Mouse (Mus musculus): Measurements from ENCODE around the gene Ksr2. TPM values are rescaled to one million over a fixed set of nuclear protein-coding genes. Genes with fewer than 3 reads are reported as not detected.

Ksr2 gene
- polyA plus RNA-seq, 1 experiment from 2014 or later: 0.35 TPM

DNA sequence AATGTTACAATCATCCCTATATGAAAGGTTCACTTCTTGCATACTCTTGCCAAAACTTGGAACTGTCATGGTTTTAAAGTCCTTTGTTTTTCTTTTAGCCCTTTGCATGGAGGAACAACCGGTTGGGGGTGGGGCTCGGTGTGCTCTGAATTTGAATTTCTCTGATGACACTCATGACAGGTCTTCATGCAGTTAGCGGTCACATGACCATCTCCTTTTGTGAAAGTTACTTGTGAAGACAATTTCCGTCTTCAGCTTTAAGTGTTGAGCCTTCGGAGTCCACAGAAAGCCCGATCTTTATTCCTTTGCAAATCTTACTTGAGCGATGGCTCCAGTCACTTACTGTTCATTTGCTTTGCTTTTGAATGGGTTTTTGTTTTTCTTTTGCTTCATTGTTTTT, 397.1 kb downstream of the Ksr2 start:
- no peak overlapping the region for H3K27ac ChIP-seq (replicated peaks; ENCODE audit: low read depth, low read length)
- H3K4me2 ChIP-seq (ENCODE audit: low read depth, low read length): no peak overlapping the region
- 95% methylated on average over 7 of the region's 7 CpGs for WGBS
- DNase-seq (ENCODE audit: low spot score) (no peak), ATAC-seq (replicated peaks; ENCODE audit: insufficient number of reproducible peaks, low FRiP score, low TSS enrichment, low read depth) (no peak)
- H3K4me3 ChIP-seq (ENCODE audit: low read depth, low read length): no peak overlapping the region
- no peak overlapping the region for H3K9ac ChIP-seq (replicated peaks; ENCODE audit: low read length)
- no peaks in the 10 kb centered on the region for H3K9me3 ChIP-seq (replicated peaks; ENCODE audit: control insufficient read depth, low read length)
- no peaks in the 10 kb centered on the region for H3K27me3 ChIP-seq (ENCODE audit: control insufficient read depth, insufficient read depth, low read length)
- H3K4me1 ChIP-seq (ENCODE audit: control insufficient read depth, insufficient read depth, low read length): no peaks in the 10 kb centered on the region
- H3K36me3 ChIP-seq (replicated peaks; ENCODE audit: control insufficient read depth, insufficient read depth, low read depth, low read length): no peaks in the 10 kb centered on the region

DNA sequence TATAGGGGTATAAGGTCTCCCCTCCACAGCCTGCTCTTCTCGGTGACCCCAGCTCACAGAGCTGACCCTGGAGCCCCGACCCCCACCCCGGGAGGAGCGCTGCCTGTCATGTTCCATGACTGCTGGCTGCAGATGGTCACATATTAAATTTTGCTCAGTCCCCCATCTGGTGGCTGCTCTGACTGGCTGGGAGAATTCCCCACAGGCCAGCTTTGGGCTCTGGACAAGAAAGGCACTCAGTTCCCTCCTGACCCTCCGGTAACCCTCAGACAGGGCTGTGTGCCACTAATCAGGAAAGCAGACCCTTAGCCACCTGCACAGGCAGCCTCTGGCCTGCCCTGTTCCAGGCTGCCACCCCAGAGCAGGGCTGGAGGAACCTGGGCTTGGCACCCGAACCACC, 405.0 kb downstream of the Ksr2 start:
- Histone ChIP-seq H3K9me3 (replicated peaks; ENCODE audit: control insufficient read depth, low read length) (no peaks in the 10 kb centered on the region), H3K27ac (replicated peaks; ENCODE audit: low read depth, low read length) (no peak overlapping the region), H3K36me3 (replicated peaks; ENCODE audit: control insufficient read depth, insufficient read depth, low read depth, low read length) (no peaks in the 10 kb centered on the region), H3K4me1 (ENCODE audit: control insufficient read depth, insufficient read depth, low read length) (no peaks in the 10 kb centered on the region), H3K4me3 (ENCODE audit: low read depth, low read length) (no peak overlapping the region), H3K4me2 (ENCODE audit: low read depth, low read length) (no peak overlapping the region), H3K9ac (replicated peaks; ENCODE audit: low read length) (no peak overlapping the region), H3K27me3 (ENCODE audit: control insufficient read depth, insufficient read depth, low read length) (no peaks in the 10 kb centered on the region)
- ATAC-seq (replicated peaks; ENCODE audit: insufficient number of reproducible peaks, low FRiP score, low TSS enrichment, low read depth) (no peak), DNase-seq (ENCODE audit: low spot score) (no peak)
- 63% methylated on average over 6 of the region's 6 CpGs for WGBS

DNA sequence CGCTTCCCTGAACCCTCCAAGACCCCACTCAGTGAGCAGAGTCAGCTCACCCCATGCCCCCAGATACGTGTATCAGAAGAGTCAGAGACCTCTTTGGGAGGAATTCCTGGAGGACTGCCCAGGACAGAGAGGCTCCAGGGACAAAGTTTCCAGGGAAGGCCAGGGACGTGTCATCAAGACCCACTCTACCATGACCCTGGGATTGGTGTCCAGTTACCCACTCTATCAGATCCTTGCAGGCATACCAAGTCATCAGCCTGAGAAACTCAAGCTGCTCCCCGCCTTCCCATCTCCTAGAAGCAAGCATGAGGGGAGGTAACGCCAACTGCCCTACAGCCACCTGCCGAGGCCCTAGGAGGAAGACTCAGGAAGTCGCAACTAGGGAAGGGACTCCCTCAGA, 406.6 kb downstream of the Ksr2 start:
- no peak for ATAC-seq (replicated peaks; ENCODE audit: insufficient number of reproducible peaks, low FRiP score, low TSS enrichment, low read depth)
- Histone ChIP-seq H3K9me3 (replicated peaks; ENCODE audit: control insufficient read depth, low read length) (no peaks in the 10 kb centered on the region), H3K27me3 (ENCODE audit: control insufficient read depth, insufficient read depth, low read length) (no peaks in the 10 kb centered on the region), H3K4me1 (ENCODE audit: control insufficient read depth, insufficient read depth, low read length) (no peaks in the 10 kb centered on the region), H3K4me3 (ENCODE audit: low read depth, low read length) (no peak overlapping the region), H3K4me2 (ENCODE audit: low read depth, low read length) (no peak overlapping the region), H3K36me3 (replicated peaks; ENCODE audit: control insufficient read depth, insufficient read depth, low read depth, low read length) (no peaks in the 10 kb centered on the region), H3K9ac (replicated peaks; ENCODE audit: low read length) (no peak overlapping the region), H3K27ac (replicated peaks; ENCODE audit: low read depth, low read length) (no peak overlapping the region)
- WGBS: 67% methylated on average over 7 of the region's 7 CpGs
- DNase-seq (ENCODE audit: low spot score): no peak

DNA sequence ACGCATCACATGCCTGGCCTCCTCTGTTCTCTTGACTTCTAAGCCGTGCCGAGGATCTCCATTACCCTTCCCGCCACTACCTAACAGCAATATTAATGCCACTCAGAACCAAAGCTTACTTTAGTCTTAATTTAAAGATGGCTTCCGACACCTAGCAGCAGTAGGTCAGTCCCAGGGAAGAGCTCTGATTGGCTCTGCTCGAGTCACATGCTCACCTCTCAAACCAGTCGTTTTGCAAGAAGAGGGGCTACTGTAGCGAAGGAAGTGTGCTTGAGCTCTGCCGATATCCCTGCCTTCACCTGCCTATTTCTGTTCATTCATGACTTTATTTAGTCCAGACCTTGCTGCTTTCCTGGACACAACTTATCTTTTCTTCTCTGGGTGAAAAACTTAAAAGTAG, 410.0 kb downstream of the Ksr2 start:
- no peak overlapping the region for H3K9ac ChIP-seq (replicated peaks; ENCODE audit: low read length)
- 92% methylated on average over 9 of the region's 9 CpGs for WGBS
- H3K27me3 ChIP-seq (ENCODE audit: control insufficient read depth, insufficient read depth, low read length): no peaks in the 10 kb centered on the region
- no peak for DNase-seq (ENCODE audit: low spot score)
- H3K4me2 ChIP-seq (ENCODE audit: low read depth, low read length): no peak overlapping the region
- no peaks in the 10 kb centered on the region for H3K4me1 ChIP-seq (ENCODE audit: control insufficient read depth, insufficient read depth, low read length)
- no peak for ATAC-seq (replicated peaks; ENCODE audit: insufficient number of reproducible peaks, low FRiP score, low TSS enrichment, low read depth)
- H3K36me3 ChIP-seq (replicated peaks; ENCODE audit: control insufficient read depth, insufficient read depth, low read depth, low read length): no peaks in the 10 kb centered on the region
- no peaks in the 10 kb centered on the region for H3K9me3 ChIP-seq (replicated peaks; ENCODE audit: control insufficient read depth, low read length)
- no peak overlapping the region for H3K27ac ChIP-seq (replicated peaks; ENCODE audit: low read depth, low read length)
- H3K4me3 ChIP-seq (ENCODE audit: low read depth, low read length): no peak overlapping the region

DNA sequence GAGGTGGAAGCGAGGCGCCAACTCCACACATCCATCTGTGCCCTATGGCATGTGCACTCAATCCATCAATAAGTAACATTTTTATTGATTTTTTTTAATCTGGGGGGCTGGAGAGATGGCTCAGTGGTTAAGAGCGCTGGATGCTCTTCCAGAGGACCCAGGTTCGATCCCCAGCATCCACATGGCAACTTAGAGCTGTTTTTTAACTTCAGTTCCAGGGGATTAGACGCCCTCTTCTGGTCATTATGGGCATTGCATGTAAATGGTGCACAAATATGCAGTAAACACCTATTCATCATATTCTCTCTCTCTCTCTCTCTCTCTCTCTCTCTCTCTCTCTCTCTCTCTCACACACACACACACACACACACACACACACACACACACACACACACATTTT, 410.7 kb downstream of the Ksr2 start:
- DNase-seq (ENCODE audit: low spot score) (no peak), ATAC-seq (replicated peaks; ENCODE audit: insufficient number of reproducible peaks, low FRiP score, low TSS enrichment, low read depth) (no peak)
- Histone ChIP-seq H3K9ac (replicated peaks; ENCODE audit: low read length) (no peak overlapping the region), H3K4me3 (ENCODE audit: low read depth, low read length) (no peak overlapping the region), H3K4me1 (ENCODE audit: control insufficient read depth, insufficient read depth, low read length) (no peaks in the 10 kb centered on the region), H3K27me3 (ENCODE audit: control insufficient read depth, insufficient read depth, low read length) (no peaks in the 10 kb centered on the region), H3K36me3 (replicated peaks; ENCODE audit: control insufficient read depth, insufficient read depth, low read depth, low read length) (no peaks in the 10 kb centered on the region), H3K4me2 (ENCODE audit: low read depth, low read length) (no peak overlapping the region), H3K9me3 (replicated peaks; ENCODE audit: control insufficient read depth, low read length) (no peaks in the 10 kb centered on the region), H3K27ac (replicated peaks; ENCODE audit: low read depth, low read length) (no peak overlapping the region)
- WGBS: 73% methylated on average over 5 of the region's 5 CpGs

Other genes starting within 250 kb of the Ksr2 start
- 861 and 931 TPM in 2 replicates for gene Pebp1, start 126.4 kb upstream of the Ksr2 start, polyA plus RNA-seq (2014; fragmentation: Nextera tagmentation; extraction: Ambion mirVana)
- gene Vsig10, start 94.9 kb upstream of the Ksr2 start, polyA plus RNA-seq (2014; fragmentation: Nextera tagmentation; extraction: Ambion mirVana): 0.84 and 3.2 TPM in 2 replicates
- gene Wsb2, start 56.7 kb upstream of the Ksr2 start, polyA plus RNA-seq (2014; fragmentation: Nextera tagmentation; extraction: Ambion mirVana): 53.6 and 54.1 TPM in 2 replicates
- 105 and 115 TPM in 2 replicates for gene Rfc5, start 25.0 kb upstream of the Ksr2 start, polyA plus RNA-seq (2014; fragmentation: Nextera tagmentation; extraction: Ambion mirVana)

Measured in embryonic facial prominence, embryonic 11.5 days (tissue).